Mouse (Mus musculus) retina, embryonic 14.5 days (tissue): ENCODE measurements around the gene Tbx21.

Experiments used
- DNase-seq: peaks from one replicate; pipeline ENCODE4 v3.0.0-alpha.2; 2015; ENCODE audit warnings: low spot score

The Tbx21 gene

DNA sequence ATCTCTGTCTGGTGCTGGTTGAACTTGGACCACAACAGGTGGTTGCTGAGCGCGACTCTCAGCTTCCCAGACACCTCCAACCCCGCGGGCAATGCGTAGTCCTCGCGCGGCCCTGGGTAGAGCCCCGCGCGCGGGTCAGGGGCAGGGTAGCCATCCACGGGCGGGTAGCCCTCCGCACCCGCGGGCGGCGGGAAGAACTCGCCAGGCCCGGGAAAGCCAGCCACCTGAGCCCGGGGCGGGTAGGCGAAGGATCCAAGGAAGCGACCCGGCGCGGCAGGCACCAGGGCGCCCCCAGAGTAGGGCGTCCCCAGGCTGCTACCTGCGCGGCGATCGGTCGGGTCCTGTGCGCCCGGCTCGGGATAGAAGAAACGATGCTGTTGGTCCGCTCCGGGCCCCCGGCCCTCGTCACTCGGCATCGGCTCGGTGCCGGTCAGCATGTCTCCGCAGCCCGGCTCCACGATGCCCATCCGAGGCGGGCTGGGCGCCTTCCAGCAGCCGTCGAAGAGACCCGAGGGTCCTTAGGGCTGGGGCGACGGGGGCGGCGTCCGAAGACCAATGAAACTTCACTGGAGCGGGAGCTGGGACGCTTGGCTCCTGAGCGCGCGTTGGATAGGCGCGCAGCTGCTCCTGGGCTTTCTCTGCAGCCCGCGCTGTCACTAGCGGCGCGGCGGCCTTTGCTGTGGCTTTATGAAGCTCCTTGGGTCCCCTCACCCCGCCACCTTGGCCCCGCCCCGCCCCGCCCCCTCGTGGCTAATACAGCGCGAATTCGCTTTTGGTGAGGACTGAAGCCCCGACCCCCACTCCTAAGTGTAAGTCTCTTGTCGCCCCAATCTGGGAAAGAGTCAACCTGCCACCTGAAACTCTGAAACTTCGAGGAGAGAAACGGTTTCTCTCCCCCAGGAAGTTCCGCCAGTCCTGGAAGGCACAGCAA lies at the start of gene Tbx21:
TSS of gene Tbx21 (minus strand) at position 661 of the 931 bp plus-strand sequence.
- peak; percentile 48 for DNase-seq

DNA sequence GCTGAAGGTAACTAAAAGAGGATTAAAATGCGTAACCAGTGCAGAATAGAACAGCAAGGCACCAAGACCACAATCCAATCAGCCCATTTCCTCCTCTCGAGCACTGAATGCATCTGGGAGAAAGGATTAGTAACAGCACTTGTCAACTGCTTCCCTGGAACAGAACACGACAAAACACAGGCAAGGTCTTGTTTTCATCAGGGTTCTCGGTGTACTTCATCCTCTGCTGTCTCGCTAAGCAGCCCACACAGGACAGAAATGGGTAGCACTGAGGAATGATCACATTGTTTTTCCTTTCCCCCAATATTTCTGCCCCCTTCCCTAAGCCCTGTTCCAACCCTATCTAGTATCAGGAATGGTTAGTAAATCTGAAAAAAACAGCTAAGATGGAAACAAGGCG lies 45.2 kb upstream of the Tbx21 start:
- DNase-seq, result no peak

DNA sequence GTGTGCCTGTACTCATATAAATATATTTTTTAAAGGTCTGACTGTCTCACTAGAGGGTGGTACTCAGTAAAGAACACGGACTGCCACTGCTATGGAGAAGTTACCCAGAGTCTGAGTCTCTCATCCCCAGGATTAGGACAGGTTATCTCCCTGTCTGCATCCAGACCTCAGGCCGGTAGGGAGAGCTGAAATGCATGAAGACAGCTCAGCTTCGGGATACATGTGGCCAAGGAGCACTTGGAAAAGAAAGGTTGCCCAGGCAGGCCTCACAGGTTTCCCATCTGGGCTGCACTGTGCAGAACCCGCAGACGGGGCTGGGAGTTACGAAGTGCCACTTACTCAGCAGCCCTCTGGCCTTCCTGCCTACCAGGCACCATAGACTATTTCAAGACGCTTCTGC lies 41.9 kb upstream of the Tbx21 start:
- no peak for DNase-seq

DNA sequence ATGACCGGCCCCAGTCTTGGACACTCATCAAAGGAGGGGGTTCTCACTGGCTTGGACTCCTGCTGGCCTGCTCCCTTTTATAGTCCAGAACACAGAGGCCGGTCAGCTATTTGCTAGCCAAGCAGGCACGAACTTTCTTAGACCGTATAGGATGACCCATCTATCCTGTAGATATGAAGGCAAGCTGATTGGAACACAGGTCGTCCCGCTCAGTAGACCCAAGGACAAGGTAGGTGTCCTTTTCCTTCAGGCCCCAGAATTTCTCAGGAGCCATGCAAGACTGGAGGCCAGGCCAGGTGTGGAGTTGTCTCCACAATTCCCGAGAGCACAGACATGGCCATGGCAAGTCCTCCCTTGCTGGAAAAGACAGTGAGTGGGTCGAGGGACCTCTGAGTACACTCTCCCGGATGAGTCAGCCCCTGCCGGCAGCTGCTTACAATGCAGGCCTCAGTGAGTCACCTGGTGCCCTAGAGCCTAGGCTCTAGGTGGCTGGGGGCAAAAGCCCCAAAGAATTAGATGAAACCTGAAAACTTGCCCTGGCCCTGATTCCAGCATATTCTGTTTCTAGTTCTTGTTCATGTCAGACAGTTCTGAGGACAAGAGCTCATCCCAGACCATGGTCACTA lies 37.6 kb upstream of the Tbx21 start:
- DNase-seq, result peak; percentile 51

DNA sequence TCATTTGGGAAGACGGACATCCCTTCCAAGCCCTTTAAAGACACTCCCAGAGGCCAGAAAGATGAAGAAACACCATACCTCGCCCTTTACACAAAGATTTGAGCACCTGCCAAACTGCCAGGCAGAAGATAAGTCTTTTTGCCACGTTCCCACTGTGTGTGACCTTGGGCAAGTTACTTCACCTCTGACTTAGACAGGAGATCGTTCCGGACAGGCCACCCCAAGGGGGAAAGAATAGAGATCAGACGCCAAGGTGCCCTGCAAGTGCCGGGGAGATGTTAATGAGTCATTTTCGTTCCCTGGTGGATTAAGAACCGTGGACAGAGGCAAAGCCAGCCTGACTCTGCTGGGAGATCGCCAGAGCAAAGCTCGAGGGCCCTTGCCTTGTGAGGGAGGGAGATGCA lies 36.9 kb upstream of the Tbx21 start:
- DNase-seq, result peak; percentile 39

DNA sequence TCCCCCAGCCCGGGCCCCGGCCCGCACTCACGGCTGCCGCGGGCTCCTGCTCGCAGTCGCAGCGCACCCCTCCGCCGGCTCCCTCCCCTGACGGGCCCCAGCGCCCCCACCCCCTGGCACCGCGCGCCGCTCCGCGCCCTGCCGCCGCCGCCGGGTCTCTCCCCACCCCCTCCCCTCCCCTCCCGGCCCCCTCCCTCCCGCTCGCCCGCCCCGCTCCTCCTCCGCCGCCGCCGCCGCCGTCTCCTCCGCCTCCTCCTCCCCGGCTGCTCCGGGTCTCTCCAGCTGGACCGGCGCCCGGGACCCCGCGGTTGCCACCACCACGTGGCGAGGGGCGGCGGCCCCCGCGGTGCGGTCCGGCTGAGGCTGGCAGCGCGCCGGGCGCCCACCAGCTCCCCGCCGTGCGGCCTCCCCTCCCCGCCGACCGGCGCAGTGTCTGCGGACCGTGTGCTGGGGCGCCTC lies 36.2 kb upstream of the Tbx21 start, which contains the start of gene Tbkbp1:
TSS of gene Tbkbp1 (minus strand) at position 153 of the 459 bp plus-strand sequence.
- DNase-seq, result peak; percentile 40

DNA sequence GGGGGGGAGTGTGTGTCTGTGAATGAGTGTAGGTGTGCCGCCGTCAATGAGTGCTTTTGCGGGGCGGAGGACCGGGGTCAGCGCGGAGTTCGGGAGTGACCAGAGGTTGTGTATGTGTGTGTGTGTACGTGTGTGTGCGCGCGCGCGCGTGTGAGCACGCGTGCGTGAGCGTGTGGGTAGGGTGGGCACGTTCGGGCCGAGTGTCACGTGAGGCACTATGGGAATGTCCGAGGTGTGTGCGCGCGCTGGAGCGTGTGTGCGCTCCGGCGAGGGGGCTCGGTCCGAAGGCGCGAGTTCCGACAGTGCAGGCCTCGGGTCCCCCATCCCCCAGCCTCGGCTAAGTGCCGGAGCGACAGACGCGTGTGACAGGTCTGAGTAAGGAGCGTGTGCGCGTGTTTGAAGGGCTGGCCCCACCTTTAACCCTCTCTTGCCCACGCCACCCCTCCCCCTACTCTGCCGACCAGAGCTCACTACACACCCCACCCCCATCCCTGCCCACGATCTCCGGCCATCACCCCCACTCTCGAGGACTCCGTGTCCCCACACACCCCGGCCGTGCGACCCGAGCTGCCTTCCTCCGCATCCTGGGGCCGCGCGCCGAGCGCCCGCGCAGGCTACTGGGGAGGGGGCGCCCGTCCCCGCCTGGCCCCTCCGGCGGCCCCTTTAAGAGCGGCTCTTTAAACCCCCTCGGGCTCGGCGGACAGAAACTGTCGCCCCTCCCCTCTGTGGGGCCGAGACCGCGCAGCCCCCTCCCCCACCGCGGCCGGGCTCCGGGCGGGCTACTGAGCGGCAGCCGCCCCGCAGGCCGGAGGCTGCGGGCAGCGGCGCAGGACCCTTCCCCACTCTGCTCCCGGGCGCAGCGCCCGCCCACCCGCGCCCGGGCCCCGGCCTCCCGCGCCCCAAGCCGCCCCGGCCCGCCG lies 35.5 kb upstream of the Tbx21 start:
- DNase-seq, result peak; percentile 76

DNA sequence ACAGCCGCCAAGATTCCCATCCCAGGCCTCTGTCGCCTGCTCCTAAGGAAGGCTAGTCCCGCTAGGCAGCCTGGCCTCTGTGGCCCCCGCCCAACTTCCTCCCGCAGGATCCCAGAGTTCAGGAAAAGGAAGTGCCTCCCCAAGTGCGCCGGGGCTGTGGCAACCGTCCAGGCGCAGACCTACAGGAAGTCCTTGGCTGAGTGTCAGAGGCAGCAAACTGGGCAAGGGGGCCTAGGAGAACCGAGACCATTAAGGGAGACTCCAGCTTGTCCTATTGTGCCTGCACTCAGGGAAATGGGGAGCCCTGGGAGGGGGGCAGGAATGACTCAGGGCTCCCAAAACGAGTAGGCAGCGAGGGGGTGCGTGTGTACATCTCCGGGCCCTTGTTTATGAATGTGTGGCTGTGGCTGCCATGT lies 34.9 kb upstream of the Tbx21 start:
- DNase-seq, result no peak

DNA sequence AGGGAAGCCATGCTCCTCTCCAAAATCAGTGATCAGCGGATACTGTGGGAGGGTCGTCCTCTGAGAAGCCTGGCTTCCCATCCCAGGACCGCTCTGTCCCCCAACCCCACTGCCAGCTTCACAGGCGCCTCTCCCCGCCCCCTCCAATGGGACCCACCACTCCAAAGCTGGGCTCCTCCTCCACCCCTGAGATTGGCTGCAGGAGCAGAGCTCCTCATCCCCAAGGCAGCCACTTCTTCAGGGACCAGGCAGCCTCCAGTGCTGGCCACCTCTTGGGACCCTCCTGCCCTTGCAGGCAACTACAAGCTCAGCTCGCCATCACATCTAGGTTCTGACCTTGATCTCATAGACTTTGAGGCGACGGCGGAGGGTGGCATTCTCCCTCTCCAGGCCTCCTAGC lies 33.9 kb upstream of the Tbx21 start:
- DNase-seq, result no peak

DNA sequence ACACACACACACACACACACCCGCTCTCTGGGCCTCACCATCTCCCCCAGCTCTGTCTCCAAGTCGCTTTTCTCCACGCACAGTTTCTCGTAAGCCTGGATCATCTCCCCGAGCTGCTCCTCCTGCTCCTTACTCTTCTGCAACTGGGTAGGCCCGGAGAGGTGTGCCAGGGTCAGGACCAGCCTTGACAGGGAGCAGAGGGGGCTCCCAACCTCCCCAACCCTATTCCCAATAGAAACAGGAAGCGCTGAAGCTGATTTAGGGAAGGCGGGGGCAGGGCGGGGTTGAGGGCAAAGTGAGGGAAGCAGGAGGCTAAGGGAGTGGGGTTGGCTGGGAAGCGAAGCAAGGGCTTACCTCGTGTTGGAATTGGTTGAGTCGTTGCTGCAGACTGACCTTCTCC lies 33.5 kb upstream of the Tbx21 start:
- no peak for DNase-seq

DNA sequence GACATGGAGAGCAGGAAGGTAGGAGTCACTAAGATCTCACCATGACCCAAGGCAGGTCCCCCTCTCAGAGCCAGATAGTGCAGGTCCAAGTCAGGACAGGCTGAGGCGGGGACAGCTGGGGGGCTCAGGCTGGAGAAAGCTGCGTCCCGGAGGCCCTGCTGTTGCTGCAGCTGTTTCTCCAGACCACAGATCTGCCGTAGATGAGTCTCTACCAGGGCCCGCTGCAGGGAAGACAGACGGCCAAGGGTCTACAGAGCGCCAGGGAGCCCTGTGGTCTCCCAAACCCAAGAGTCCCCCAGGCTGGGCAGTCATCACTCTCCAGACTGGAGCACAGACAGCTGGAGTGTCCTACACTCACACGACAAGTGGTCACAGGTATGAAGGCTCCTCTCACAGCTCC lies 32.2 kb upstream of the Tbx21 start:
- DNase-seq, result no peak

DNA sequence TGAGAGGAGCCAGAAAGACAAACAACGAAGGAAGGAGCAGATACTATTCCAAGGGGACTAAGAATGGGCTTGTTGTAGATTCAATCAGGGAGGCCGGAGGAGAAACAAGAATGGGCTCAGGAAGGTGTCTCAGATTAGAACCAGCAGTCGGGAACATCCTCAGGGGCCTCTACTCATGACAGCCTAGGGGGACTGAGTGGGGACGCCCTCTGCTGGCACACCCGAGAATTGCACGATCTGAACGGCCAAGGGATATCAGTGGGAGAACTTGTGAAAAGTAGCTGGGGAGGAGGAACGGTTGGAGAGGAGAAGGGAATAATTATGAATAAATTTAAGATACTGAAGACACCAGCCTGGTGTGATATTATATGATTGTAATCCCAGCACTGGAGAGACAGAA lies 31.6 kb upstream of the Tbx21 start:
- DNase-seq, result peak; percentile 91

DNA sequence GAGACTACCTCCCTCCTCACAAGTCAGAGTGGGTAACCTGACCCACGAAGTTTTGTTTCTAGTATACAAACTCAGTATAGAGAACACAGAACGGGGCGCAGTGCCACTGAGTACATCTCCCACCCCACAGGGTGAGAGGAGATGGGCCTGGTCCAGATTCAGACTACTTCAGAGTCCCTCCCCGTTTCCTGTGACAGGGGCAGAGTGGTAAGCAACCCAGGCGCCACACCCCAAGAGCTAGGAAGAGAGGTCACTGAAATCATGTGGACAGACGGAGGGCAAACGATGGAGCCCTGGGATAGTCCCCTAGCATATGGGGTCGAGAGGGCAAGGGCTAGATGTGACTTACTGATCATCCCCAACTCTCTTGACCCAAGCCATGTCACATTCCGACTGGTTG lies 30.8 kb upstream of the Tbx21 start:
- no peak for DNase-seq

DNA sequence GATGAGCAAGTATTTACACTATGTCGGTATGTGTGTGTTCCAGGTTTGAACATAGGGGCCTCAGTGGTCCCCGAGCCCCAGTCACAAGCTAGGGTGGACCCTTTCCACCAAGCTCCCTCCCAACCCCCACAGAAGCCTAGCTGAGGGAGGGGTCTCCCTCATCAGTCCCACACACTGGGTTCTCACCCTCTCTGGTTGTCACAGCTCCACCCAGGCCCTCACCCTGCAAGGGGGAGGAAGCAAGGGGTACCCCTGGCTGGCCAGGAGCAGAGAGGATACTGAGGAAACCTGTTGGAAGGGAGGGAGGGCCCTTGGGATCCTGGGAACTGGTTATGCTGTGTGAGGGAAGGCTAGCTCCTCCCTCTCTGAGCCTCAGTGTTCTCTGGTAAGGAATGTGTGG lies 30.2 kb upstream of the Tbx21 start:
- no peak for DNase-seq

DNA sequence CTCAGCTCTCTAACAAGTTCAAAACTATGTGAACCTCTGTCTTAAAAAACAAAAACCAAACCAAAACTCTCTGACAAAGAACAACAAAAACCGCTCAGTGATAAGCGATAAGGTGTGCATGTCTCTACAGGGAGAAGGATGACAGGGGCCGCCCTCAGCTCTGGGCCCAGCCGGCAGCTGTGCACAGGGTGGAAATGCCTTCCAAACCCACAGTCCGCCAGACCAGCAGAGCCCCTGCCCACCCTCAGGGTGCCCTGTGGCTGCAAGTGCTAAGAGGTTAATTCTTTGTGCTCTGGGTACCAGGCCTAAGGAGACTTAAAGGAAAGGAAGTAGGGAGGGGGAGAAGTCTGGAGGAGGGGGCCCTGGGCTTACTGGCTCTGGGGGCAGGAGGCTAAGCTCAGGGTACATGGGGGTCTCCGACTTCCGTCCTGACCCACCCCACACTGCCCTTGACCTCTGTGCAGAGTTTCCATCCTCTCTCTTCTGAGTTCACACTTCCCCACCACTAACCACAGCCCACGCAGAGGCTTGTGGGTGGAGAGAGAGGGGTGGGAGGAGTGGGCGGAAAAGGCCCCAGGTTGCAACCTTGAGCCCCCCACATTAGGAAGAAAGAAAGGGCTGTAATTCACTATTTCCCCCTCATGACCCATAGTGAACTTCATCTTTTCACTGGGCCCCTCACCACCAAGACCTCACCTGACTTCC lies 28.2 kb upstream of the Tbx21 start:
- DNase-seq, result no peak

DNA sequence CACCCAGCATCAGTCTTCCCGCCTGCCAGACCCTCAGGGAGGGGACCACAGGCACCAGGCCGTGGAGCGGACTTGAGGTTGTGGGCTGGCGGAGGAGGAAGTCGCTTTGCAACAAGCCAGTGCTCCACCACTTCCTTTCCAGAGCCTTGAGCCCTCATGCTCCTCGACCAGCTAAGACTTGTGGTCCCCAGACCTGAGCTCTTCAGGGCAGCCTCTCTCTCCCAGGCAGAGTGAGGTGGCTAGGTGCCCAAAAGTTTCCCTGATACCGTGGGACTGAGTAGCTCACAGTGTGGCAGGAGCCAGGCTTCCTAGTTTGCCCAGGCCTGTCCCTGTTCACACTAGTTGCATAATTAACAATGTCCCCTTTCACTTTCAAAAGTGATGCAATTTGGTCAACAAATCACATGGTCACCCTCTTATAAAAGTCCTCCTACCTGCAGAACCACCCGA lies 27.1 kb upstream of the Tbx21 start:
- no peak for DNase-seq

DNA sequence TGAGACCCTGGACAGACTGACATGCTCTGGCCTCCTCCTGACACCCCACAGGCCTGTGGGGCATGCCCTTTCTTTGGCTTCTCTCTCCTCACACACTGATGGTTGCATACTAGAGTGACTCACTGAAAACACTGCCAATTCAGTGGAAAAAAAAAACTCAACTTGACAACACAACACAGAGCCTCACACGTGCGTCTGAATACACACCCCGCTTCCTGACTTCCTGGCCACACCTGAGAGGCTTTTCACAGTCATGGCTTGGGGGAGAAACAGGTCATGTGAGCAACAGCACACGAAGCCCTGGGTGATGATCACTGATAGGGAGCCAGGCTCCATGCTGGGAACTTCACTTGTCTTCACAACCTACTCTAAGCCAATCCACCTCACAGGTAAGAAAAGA lies 25.7 kb upstream of the Tbx21 start:
- DNase-seq, result no peak

DNA sequence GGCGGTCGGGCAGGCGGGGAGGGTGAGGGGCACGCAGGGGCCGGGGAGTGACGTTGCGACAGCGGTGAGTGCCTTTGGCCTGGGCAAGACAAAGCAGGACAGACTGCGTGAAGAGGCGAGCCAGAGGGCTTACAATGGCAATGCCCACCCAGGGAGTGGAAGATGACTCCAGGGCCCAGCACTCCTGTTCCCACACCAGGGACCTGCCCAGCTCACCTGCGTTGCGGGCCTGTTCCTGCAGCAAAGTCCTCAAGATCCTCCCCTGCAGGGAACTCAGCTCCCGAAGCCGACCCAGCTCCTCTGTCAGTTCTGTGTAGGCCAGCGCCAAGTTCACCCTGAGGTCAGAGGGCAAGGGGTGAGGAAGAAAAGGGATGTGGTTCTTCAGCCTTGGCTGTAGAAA lies 24.1 kb upstream of the Tbx21 start:
- DNase-seq, result no peak

DNA sequence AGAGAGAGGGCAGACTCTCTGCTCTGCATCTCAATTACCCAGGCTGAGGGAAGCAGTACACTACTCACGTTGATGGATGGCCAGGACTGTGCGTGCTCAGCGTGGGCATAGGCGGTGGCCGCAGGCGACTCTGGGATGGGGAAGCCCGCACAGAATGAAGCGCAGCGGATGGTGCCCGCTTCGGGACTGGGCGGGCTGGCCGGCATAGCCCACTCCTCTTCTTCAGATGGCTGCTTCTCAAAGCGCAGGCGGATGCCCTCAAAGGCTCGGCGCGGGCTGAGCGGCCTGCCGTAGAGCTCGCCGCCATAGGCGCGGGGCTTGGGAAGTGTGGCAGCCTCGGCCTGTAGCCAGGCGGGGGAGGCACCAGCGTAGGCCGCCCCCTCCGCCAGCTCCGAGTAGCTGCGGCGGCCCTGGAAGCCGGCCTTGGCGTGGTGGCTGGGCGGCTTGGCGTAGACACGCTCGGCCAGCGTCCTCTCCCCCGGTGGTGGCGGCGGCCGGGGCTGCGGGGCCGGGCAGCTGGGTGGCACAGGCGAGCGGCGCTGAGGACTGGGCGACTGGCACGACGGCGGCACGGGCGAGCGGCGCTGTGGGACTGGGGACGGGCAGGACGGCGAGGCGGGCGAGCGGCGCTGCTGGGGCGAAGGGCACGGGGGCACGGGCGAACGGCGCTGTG lies 23.6 kb upstream of the Tbx21 start:
- peak; percentile 54 for DNase-seq

DNA sequence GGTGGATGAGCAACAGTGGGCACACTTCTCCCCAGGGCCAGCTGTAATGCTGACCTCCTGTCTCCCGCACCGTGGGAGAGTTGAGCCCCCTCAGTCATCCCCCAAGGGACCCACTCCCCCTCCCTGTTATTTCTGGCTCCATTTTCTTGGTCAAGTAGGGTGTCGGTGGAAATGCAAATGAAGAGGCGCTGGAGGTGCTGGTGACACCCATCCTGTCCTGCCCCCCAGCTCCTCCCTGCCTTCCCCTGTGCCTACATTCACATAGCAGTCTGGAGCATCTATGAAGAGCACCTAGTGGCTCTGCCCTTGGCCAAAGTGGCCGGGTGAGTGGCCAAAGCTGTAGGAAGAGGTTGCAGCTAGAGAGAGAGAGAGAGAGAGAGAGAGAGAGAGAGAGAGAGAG lies 18.1 kb upstream of the Tbx21 start:
- no peak for DNase-seq

DNA sequence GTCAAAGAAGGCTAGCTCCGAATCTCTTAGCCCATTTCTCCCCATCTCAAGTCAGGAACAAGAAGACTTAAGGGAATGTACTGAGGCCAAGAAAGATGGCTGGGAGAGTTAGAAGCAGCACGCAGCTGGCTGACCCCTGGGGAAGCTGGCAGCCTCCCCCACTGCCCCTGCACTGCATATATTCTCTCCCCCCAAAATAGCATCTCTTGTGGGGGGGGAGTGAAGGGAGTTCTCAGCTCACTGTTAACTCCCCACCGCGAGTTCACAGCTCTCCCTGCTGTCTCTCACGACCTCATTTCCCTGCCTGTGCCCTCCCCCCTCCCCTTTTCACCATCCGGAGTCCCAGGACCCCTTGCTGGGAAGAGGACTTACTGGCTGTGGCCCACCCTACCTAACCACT lies 17.1 kb upstream of the Tbx21 start:
- DNase-seq, result no peak
